Mouse (Mus musculus) forebrain, embryonic 15.5 days (tissue): ENCODE measurements around the gene Nop9. TPM values are rescaled to one million over a fixed set of nuclear protein-coding genes. Genes with fewer than 3 reads are reported as not detected.

Experiments used
- ATAC-seq: fragments of 200-750 bp; cut with Nextera tagmentation; replicated peaks from 2 replicates; pipeline ENCODE4 v1.8.0; 2017; ENCODE audit warnings: mild to moderate bottlenecking, moderate TSS enrichment, moderate library complexity
- H3K27ac ChIP-seq: fragments of 300-500 bp; sonication (generic); replicated peaks from 2 replicates; pipeline ENCODE4 v1.5.1; 2015; ENCODE audit warnings: mild to moderate bottlenecking, inconsistent platforms
- H3K27me3 ChIP-seq: fragments of 300-500 bp; sonication (generic); 2 replicates; pipeline ENCODE4 v1.6.1; 2015; ENCODE audit warnings: inconsistent platforms
- H3K36me3 ChIP-seq: fragments of 300-500 bp; sonication (generic); 2 replicates; pipeline ENCODE4 v1.6.1; 2015; ENCODE audit warnings: mild to moderate bottlenecking, inconsistent platforms
- H3K4me1 ChIP-seq: fragments of 300-500 bp; sonication (generic); 2 replicates; pipeline ENCODE4 v1.6.1; 2015; ENCODE audit warnings: inconsistent platforms
- H3K4me2 ChIP-seq: fragments of 300-500 bp; sonication (generic); replicated peaks from 2 replicates; pipeline ENCODE4 v1.6.1; 2015; ENCODE audit warnings: mild to moderate bottlenecking, inconsistent platforms
- H3K4me3 ChIP-seq: fragments of 300-500 bp; sonication (generic); 2 replicates; pipeline ENCODE4 v1.5.1; 2015; ENCODE audit warnings: mild to moderate bottlenecking, inconsistent platforms
- H3K9ac ChIP-seq: fragments of 300-500 bp; sonication (generic); replicated peaks from 2 replicates; pipeline ENCODE4 v1.6.1; 2015; ENCODE audit warnings: mild to moderate bottlenecking, inconsistent platforms
- H3K9me3 ChIP-seq: fragments of 300-500 bp; sonication (generic); 2 replicates; pipeline ENCODE4 v1.6.1; 2016; ENCODE audit warnings: inconsistent platforms
- WGBS: fragments of 180-500 bp; shearing (Covaris S2); methylation state at CpG from one replicate; pipeline ENCODE4 v1.1.7; 2015; ENCODE audit warnings: mixed read lengths; 5-methylcytosine and 5-hydroxymethylcytosine counted together
- polyA plus RNA-seq: library from polyadenylated mRNA; unstranded; fragments of >200 nt; fragmentation: Nextera tagmentation; extraction: Ambion mirVana; gene quantifications from 2 replicates; pipeline ENCODE4 v1.2.1, GENCODE M21; 2015

The Nop9 gene
- polyA plus RNA-seq, 1 experiment from 2014 or later: 39.7 TPM

DNA sequence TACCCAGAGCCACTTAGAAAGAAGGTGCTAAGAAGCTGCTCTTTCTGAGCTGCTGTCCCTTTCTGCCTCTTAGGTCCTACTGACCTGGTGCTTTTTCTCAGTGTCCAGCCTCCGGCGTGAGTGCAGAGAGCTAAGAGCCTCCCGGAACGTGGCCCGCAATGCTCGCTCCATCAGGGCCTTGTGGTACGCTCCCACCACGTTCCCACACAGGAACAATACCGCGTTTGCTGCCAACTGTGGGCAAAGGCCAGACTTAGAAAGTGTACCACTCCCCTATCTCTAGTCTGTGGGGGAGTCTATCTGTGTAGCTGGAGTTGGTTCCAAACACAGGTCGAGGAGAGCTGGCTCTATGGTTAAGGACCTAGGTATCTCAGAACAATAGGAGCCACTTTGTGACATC lies 35.2 kb downstream of the Nop9 start:
- WGBS: 82% methylated on average over 11 of the region's 11 CpGs
- no peak overlapping the region for H3K4me3 ChIP-seq
- H3K36me3 ChIP-seq: no peaks in the 10 kb centered on the region
- ATAC-seq: no peak
- peaks cover 12% of the 10 kb centered on the region for H3K4me1 ChIP-seq
- H3K9me3 ChIP-seq: no peaks in the 10 kb centered on the region
- H3K9ac ChIP-seq: no peak overlapping the region
- no peak overlapping the region for H3K4me2 ChIP-seq
- H3K27ac ChIP-seq: no peak overlapping the region
- peaks cover 43% of the 10 kb centered on the region for H3K27me3 ChIP-seq

DNA sequence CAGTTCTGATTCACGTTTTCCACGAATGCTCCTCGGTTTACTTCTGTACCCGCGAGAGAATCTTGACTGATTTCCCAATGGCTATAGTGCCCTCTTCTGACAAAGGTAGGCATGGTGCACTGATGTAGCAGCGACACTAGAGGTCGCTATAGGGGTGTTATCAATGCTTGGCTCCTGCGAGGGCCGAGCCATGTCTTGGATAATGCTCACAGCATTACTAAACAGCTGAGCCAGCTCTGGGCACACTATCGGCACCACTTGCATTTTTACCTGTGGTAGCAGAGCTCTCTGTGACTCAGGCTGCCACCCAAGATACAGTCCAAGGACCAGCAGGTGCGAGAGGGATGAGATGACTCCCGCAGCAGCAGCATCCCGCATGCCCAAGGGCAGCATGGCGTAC lies 35.8 kb downstream of the Nop9 start:
- Histone ChIP-seq H3K36me3 (no peaks in the 10 kb centered on the region), H3K4me3 (0 out of 2 replicates have a peak overlapping the region, but pooled peaks have one; percentile 9), H3K4me2 (peak overlapping the region; percentile 28), H3K9ac (no peak overlapping the region), H3K4me1 (peaks cover 12% of the 10 kb centered on the region), H3K27ac (no peak overlapping the region), H3K9me3 (no peaks in the 10 kb centered on the region), H3K27me3 (peaks cover 48% of the 10 kb centered on the region)
- WGBS: 15% methylated on average over 14 of the region's 14 CpGs
- ATAC-seq: peak; percentile 70

DNA sequence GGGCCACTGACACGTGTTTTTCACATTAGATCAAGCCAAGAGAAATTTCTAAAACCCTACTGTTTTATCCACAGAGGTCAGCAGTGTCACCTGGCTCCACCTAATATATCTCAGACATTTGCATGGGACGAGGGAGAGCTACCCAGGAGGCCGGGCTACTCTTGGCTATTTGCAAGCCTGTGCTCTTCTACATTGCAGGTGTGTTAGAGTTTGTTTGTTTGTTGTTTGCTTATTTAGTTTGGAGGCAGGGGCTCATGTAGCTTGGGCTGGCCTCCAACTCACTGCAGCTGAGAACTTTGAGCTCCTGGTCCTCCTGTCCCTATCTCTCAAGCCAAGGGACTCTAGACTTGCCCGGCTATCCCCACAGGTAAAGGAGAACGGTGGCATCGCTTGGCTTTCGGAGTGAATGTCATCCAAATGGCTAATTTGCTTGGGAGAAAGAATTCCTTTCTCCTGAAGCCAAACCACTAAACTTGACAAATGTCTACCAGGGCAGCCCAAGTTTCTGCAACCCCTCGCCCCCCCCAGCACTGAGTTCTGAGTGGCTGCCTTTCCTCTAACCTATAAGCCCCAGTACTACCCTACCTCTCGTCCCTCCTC lies 37.0 kb downstream of the Nop9 start:
- H3K9ac ChIP-seq: no peak overlapping the region
- peaks cover 59% of the 10 kb centered on the region for H3K27me3 ChIP-seq
- no peak overlapping the region for H3K4me2 ChIP-seq
- H3K4me1 ChIP-seq: peaks cover 12% of the 10 kb centered on the region
- WGBS: 52% methylated on average over 9 of the region's 9 CpGs
- no peak overlapping the region for H3K27ac ChIP-seq
- no peak for ATAC-seq
- no peaks in the 10 kb centered on the region for H3K9me3 ChIP-seq
- H3K36me3 ChIP-seq: no peaks in the 10 kb centered on the region
- no peak overlapping the region for H3K4me3 ChIP-seq

DNA sequence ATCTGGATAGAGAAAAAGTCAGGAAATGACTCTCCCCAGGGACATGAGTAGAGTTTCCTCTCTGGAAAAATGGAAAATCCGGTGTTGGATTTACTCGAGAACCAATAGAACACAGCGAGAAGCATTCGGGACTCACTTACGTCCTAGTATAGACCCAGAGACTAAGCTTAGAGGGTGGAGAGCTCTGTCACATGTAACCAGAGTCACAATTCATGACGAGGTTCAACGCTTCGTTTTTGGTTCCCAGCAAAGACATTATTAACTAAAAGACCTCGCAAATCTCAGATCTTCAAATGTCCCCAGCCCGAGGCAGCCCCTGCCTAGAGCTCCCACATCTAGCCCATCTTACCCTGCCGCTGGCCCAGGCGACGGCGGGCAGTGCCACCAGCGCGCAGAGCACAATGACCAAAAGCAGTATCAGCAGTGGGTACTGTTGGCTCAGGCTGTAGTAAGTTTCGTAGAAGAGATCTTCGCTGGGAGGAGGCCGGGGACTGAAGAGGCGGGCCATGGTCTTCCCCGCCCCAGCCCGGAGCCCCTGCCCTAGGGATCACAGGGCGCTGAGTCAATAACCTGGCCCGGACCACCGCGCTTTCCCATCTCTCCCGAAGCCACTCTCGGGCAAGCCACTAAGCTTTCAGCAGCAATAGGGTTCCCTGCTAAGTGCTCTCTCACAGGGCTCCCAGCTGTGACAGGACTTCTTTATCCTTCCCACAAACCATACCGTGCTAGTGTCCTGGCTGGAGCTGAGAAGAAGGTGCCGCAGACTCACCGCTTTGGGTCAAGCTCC lies 37.9 kb downstream of the Nop9 start:
- H3K9me3 ChIP-seq: no peaks in the 10 kb centered on the region
- H3K27me3 ChIP-seq: peaks cover 68% of the 10 kb centered on the region
- peak overlapping the region; percentile 41 for H3K4me2 ChIP-seq
- H3K9ac ChIP-seq: peak overlapping the region; percentile 10; the same call in 1 of the 2 replicates
- H3K4me3 ChIP-seq: peak overlapping the region; percentile 26
- peaks cover 14% of the 10 kb centered on the region for H3K4me1 ChIP-seq
- no peak overlapping the region; the same call in 1 of the 2 replicates for H3K27ac ChIP-seq
- H3K36me3 ChIP-seq: no peaks in the 10 kb centered on the region
- no peak for ATAC-seq
- whole genome bisulfite sequencing: 3% methylated on average over 31 of the region's 31 CpGs

DNA sequence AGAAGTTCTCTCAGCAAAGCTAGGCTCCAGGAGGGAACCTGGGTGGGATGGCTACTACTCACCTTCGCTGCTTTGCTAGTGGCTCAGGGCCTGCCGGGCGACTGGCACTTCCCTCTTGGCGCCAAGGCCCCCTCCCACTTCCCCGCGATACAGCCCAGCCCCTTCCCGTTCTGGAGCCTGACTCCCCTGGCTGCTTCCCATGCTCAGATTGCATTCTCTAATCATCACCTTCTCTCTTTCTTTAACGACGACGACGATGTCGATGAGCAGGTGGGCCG lies 38.4 kb downstream of the Nop9 start, which contains the start of gene Adcy4:
Adcy4 (minus strand) TSS at position 138 of the 278 bp plus-strand sequence.
- ATAC-seq: no peak
- Histone ChIP-seq H3K4me3 (peak within 1 kb of the TSS; percentile 26), H3K27me3 (peaks cover 73% of the 10 kb centered on the region), H3K27ac (no peak within 1 kb of the TSS; the same call in 1 of the 2 replicates), H3K4me1 (peaks cover 15% of the 10 kb centered on the region), H3K36me3 (no peaks in the 10 kb centered on the region), H3K4me2 (peak within 1 kb of the TSS; percentile 41), H3K9ac (peak within 1 kb of the TSS; percentile 10; the same call in 1 of the 2 replicates), H3K9me3 (no peaks in the 10 kb centered on the region)
- WGBS: 3% methylated on average over 13 of the region's 13 CpGs

DNA sequence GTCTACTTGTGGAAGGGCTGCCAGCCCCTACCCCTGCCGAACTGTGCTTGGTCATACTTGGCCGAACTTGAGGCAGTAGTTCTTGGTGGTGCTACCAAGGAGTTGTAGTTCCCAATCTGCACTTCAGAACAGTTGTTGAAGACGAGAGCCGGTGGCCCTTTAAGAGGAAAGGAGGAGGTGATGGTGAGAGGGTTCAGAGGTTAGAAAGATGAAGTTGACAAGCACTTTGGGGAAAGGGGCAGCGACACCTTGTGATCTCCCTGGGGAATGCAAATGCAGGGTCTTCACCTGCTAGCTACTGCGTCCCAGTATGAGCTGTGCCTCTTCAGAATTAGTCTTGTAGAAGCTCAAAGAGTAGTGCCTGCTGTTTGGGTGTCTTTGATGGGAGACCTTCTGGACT lies 39.7 kb downstream of the Nop9 start:
- Histone ChIP-seq H3K9me3 (no peaks in the 10 kb centered on the region), H3K27ac (no peak overlapping the region), H3K9ac (no peak overlapping the region), H3K4me3 (no peak overlapping the region), H3K27me3 (peaks cover 82% of the 10 kb centered on the region), H3K4me1 (peaks cover 15% of the 10 kb centered on the region), H3K36me3 (no peaks in the 10 kb centered on the region), H3K4me2 (no peak overlapping the region)
- no peak for ATAC-seq
- 26% methylated on average over 6 of the region's 6 CpGs for WGBS

DNA sequence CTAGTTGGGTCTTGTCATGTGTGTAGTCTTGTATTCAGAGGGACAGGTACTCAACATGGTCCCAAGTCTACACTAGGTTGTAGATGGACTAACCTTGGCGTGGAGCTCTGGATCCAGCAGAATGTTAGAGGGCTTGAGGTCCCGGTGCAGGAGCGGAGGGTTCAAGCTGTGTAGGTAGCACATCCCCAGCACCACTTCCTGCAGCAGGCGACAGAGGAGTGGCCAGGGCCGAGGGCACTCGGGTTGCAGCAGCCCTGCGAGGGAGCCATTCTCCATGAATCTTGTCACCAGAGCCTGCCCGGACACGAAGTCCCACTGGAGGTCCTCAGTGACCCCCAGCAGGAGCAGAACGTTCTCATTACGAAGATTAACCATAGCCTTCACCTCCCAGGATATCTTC lies 42.2 kb downstream of the Nop9 start:
- WGBS: 40% methylated on average over 11 of the region's 11 CpGs
- Histone ChIP-seq H3K9ac (no peak overlapping the region), H3K4me3 (no peak overlapping the region), H3K27me3 (peaks cover 74% of the 10 kb centered on the region), H3K27ac (no peak overlapping the region), H3K4me2 (no peak overlapping the region), H3K36me3 (no peaks in the 10 kb centered on the region), H3K4me1 (peaks cover 15% of the 10 kb centered on the region), H3K9me3 (no peaks in the 10 kb centered on the region)
- no peak for ATAC-seq

DNA sequence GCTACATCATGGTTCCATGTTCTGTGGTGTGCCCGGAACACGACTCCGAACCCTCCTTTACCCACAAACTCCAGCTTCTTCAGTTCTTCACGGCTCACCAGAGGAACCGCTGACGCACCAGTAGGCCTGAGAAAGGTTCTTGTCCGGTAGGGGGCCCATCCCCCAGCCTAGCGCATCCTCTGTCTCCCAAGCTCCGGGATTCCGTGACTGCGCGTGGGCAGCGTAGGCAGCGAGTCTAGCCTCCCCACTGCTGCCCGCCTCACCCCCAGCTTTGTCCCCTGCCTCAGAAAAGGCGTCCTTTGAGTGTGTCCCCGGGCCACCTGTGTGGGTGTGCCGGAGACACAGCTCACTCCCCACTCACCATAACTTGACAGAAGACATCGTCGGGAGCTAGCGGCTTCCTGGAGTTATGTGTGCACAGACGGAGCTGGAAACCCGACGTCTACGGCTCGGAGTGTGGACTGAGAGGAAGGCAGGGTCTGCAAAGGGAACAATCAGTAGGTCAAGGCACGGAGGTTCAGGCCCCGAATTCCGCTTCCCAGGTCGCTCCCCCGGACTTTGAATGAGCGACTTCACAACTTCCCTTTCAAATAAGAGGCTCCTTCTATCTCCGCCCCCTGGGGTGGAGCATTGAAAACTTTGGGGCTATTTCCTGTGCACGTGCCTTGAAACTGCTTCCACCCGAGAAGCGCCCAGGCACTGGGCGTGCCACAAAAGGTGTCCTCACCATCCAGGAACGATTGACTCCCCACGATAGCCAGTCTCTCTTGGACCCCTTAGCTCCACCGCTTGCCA lies 43.0 kb downstream of the Nop9 start, which contains the start of gene Ripk3:
Ripk3 (minus strand) TSS at position 610 of the 795 bp plus-strand sequence.
- WGBS: 6% methylated on average over 40 of the region's 40 CpGs
- H3K4me3 ChIP-seq: 0 out of 2 replicates have a peak within 1 kb of the TSS, but pooled peaks have one; percentile 6
- H3K9ac ChIP-seq: no peak within 1 kb of the TSS
- H3K36me3 ChIP-seq: no peaks in the 10 kb centered on the region
- peak within 1 kb of the TSS; percentile 18 for H3K4me2 ChIP-seq
- peaks cover 11% of the 10 kb centered on the region for H3K4me1 ChIP-seq
- peaks cover 67% of the 10 kb centered on the region for H3K27me3 ChIP-seq
- no peaks in the 10 kb centered on the region for H3K9me3 ChIP-seq
- no peak for ATAC-seq
- no peak within 1 kb of the TSS for H3K27ac ChIP-seq

DNA sequence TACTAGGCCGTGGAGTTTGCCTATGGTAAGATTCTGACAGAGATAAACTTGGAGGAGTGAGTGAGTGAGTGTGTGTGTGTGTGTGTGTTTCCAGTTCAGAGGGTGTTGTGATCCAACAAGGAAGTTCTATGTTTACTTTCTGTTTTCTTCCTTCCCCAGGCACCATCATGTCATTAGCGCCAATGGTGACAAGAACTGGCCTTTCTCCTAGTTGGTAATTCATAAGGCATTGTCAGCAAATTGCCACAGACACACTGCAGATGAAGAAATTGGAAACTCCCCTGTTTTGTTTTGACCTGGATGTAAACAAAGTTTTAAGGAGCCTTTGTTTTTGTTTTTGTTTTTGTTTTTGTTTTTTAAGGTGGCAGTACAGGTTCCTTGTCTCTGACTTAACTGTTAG lies 48.0 kb downstream of the Nop9 start:
- Histone ChIP-seq H3K36me3 (no peaks in the 10 kb centered on the region), H3K9ac (no peak overlapping the region), H3K27me3 (peaks cover 19% of the 10 kb centered on the region), H3K27ac (no peak overlapping the region), H3K4me3 (no peak overlapping the region), H3K4me1 (0 out of 2 replicates have a peak, but pooled peaks cover under 1% of the 10 kb centered on the region), H3K9me3 (no peaks in the 10 kb centered on the region), H3K4me2 (no peak overlapping the region)
- WGBS: 73% methylated on average over 2 of the region's 2 CpGs
- ATAC-seq: no peak

DNA sequence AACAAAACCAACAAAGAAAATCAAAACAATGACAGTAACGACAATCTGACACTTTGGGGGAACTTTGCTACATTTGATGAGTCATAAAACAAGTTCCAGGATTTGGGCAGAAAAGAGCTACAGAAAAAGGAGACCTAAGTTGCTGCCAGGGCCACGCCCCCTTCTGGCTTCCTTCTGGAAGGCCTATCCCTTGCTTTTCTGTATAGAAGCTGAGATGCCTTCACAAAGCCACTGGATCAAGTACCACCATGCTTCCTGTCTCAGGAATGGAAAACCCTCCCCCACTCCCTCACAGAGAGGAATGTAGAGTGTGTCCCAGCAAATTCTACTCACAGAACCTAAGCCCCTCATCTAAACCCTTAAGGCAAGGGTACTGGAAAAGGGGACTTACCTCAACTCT lies 48.5 kb downstream of the Nop9 start:
- peaks cover 15% of the 10 kb centered on the region; the same call in 1 of the 2 replicates for H3K27me3 ChIP-seq
- no peaks in the 10 kb centered on the region for H3K9me3 ChIP-seq
- H3K27ac ChIP-seq: no peak overlapping the region
- H3K4me2 ChIP-seq: no peak overlapping the region
- H3K4me3 ChIP-seq: no peak overlapping the region
- no peak for ATAC-seq
- H3K4me1 ChIP-seq: no peaks in the 10 kb centered on the region
- 69% methylated on average over 2 of the region's 2 CpGs for WGBS
- H3K36me3 ChIP-seq: no peaks in the 10 kb centered on the region
- H3K9ac ChIP-seq: no peak overlapping the region

DNA sequence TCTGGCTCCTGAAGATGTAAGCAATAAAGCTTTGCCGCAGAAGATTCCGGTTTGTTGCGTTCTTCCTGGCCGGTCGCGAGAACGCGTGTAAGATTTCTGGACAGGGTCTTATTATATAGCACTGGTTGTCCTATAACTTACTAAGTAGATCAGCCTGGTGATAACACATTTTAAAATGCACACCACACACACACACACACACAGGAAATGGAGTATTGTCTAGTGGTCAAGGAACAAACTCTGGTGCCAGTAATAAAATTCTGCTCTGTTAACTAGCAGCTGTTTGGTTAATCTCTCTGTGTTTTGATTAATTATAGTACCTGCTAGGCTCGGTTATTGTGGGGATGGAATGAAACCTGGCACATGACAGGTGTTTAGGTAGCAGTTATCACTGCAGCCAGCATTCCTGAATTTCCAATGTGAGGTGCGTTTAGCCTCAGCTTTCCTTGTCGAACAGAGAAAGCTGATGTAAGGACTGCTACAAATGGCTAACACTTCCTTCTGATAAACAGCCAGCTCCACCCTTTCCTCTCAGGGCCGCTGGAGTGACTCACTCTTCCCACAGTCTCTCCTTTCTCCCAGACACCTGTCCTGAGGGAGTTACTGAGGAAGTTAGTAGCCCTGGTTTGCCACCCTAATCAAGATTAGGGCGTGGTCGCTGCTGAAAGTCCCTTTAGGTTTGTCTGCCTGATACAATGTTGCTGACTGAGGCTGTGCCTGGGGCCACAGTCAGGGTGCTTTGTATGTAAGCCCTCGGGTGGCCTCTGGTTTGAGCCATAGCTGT lies 50.1 kb downstream of the Nop9 start:
- ATAC-seq: no peak
- no peaks in the 10 kb centered on the region for H3K36me3 ChIP-seq
- whole genome bisulfite sequencing: 84% methylated on average over 15 of the region's 15 CpGs
- no peak overlapping the region for H3K4me2 ChIP-seq
- no peak overlapping the region for H3K27ac ChIP-seq
- no peak overlapping the region for H3K4me3 ChIP-seq
- 0 out of 2 replicates have a peak, but pooled peaks cover 2% of the 10 kb centered on the region for H3K27me3 ChIP-seq
- H3K9ac ChIP-seq: no peak overlapping the region
- H3K9me3 ChIP-seq: no peaks in the 10 kb centered on the region
- H3K4me1 ChIP-seq: no peaks in the 10 kb centered on the region
